ENCODE assay signal across 18 mouse cellular contexts in genomic region chr14:46363209-46363608, GRCm38 (mm10). TPM values are rescaled to one million over a fixed set of nuclear protein-coding genes. Genes with fewer than 3 reads are reported as not detected.
A peak's percentile ranks its signal among the peaks of the same experiment; 100 is the strongest.
DNase-seq lines count a peak whose midpoint lies in the region; ATAC-seq and TF ChIP-seq lines count a peak whose summit lies in the region.
"Had no signal": no experiment of that assay in that cellular context is flagged by ENCODE, and none has a peak within 500 bp of the region (broad histone marks: within the 10 kb centered on the region; RNA-seq: fewer than 3 reads in every experiment).

No protein-coding gene starts in this region.

- H3K4me3 ChIP-seq in embryonic facial prominence, embryonic 12.5 days = no peak overlapping the region
- H3K4me3 ChIP-seq in embryonic facial prominence, embryonic 10.5 days = no peak overlapping the region
- no peak overlapping the region for H3K4me3 ChIP-seq in liver, embryonic 14.5 days (ENCODE audit: insufficient read depth in 1 of 2, low read depth in 2 of 2, low read length in 2 of 2)
- H3K4me3 ChIP-seq: forebrain, embryonic 10.5 days; limb, embryonic 15.5 days had no signal

- no peaks in the 10 kb centered on the region for H3K36me3 ChIP-seq in embryonic facial prominence, embryonic 12.5 days
- no peaks in the 10 kb centered on the region for H3K36me3 ChIP-seq in embryonic facial prominence, embryonic 10.5 days (replicated peaks)
- no peaks in the 10 kb centered on the region for H3K36me3 ChIP-seq in liver, embryonic 14.5 days (replicated peaks; ENCODE audit: control insufficient read depth, insufficient read depth, low read depth)
- H3K36me3 ChIP-seq: forebrain, embryonic 10.5 days; limb, embryonic 15.5 days had no signal

- H3K4me1 ChIP-seq in embryonic facial prominence, embryonic 12.5 days = 0 out of 2 replicates have a peak, but pooled peaks cover 4% of the 10 kb centered on the region
- no peaks in the 10 kb centered on the region for H3K4me1 ChIP-seq in embryonic facial prominence, embryonic 10.5 days
- no peaks in the 10 kb centered on the region for H3K4me1 ChIP-seq in liver, embryonic 14.5 days (replicated peaks; ENCODE audit: control insufficient read depth in 2 of 2, insufficient read depth in 2 of 2, low read length in 1 of 2)
- H3K4me1 ChIP-seq: forebrain, embryonic 10.5 days had no signal

- no peak for DNase-seq in embryonic facial prominence, embryonic 10.5 days (ENCODE audit: low spot score)
- DNase-seq in liver, embryonic 14.5 days (ENCODE audit: low read depth in 3 of 3, low spot score in 3 of 3) = no peak
- DNase-seq in liver = no peak
- DNase-seq in kidney, postnatal 25 days = peak; percentile 37 to 45
- peak; percentile 56 for DNase-seq in lung, postnatal 25 days (ENCODE audit: low spot score)
- DNase-seq in heart, postnatal 36 days = no peak
- DNase-seq in adrenal gland, postnatal 14 days = no peak
- DNase-seq: adrenal gland, postnatal 10 days; cerebellum, adult 9-10 months had no signal

- TF ChIP-seq EP300 in liver, embryonic 14.5 days (IDR thresholded peaks at IDR 0.05; ENCODE audit: low read depth) = no peak

- no peak for ATAC-seq in embryonic facial prominence, embryonic 12.5 days (ENCODE audit: insufficient number of reproducible peaks, insufficient read depth, low FRiP score, low TSS enrichment)
- ATAC-seq in liver, embryonic 14.5 days (ENCODE audit: insufficient read depth) = no peak

- H3K4me2 ChIP-seq in embryonic facial prominence, embryonic 12.5 days (replicated peaks) = 0 out of 2 replicates have a peak overlapping the region, but pooled peaks have one; percentile 3
- no peak overlapping the region for H3K4me2 ChIP-seq in liver, embryonic 14.5 days (ENCODE audit: low read depth)
- H3K4me2 ChIP-seq: limb, embryonic 15.5 days had no signal

- TF ChIP-seq CTCF in liver, embryonic 14.5 days (IDR thresholded peaks at IDR 0.05; ENCODE audit: low read depth) = peak; percentile 26; the same call in 1 of the 2 replicates

- no peak overlapping the region for H3K9ac ChIP-seq in embryonic facial prominence, embryonic 12.5 days
- H3K9ac ChIP-seq in liver, embryonic 14.5 days (replicated peaks) = no peak overlapping the region
- H3K9ac ChIP-seq: limb, embryonic 15.5 days had no signal

- WGBS in embryonic facial prominence, embryonic 12.5 days = 34% methylated on average over 10 of the region's 10 CpGs
- WGBS in embryonic facial prominence, embryonic 10.5 days = 37% methylated on average over 10 of the region's 10 CpGs
- 29% methylated on average over 10 of the region's 10 CpGs for WGBS in liver, embryonic 14.5 days (ENCODE audit: insufficient replicate concordance)

- intact Hi-C loops in heart, postnatal 36 days (cut with DNase I) = no loop called here

- H3K27ac ChIP-seq in embryonic facial prominence, embryonic 12.5 days = no peak overlapping the region
- H3K27ac ChIP-seq in embryonic facial prominence, embryonic 10.5 days (replicated peaks) = no peak overlapping the region
- H3K27ac ChIP-seq in liver, embryonic 14.5 days = no peak overlapping the region
- H3K27ac ChIP-seq: forebrain, embryonic 10.5 days; limb, embryonic 15.5 days had no signal

- H3K9me3 ChIP-seq in embryonic facial prominence, embryonic 12.5 days = no peaks in the 10 kb centered on the region
- no peaks in the 10 kb centered on the region for H3K9me3 ChIP-seq in embryonic facial prominence, embryonic 10.5 days
- H3K9me3 ChIP-seq in liver, embryonic 14.5 days (ENCODE audit: control insufficient read depth, low read length) = no peaks in the 10 kb centered on the region
- H3K9me3 ChIP-seq: forebrain, embryonic 10.5 days; limb, embryonic 15.5 days had no signal

- H3K27me3 ChIP-seq in embryonic facial prominence, embryonic 12.5 days = no peaks in the 10 kb centered on the region
- H3K27me3 ChIP-seq in embryonic facial prominence, embryonic 10.5 days (replicated peaks; ENCODE audit: low read depth, poor library complexity, severe bottlenecking) = peaks cover 31% of the 10 kb centered on the region
- no peaks in the 10 kb centered on the region for H3K27me3 ChIP-seq in liver, embryonic 14.5 days (ENCODE audit: control insufficient read depth, insufficient read depth, low read length)
- H3K27me3 ChIP-seq: limb, embryonic 15.5 days had no signal

RNA-seq across cellular contexts. Expression of gene Gm15217, which starts 16.0 kb away (rescaled TPM):
- 0.23 and 0.36 TPM in 2 replicates for polyA plus RNA-seq in embryonic facial prominence, embryonic 12.5 days (2016; fragmentation: Nextera tagmentation; extraction: Ambion mirVana)
- not detected in 2 replicates for polyA plus RNA-seq in embryonic facial prominence, embryonic 10.5 days (2016; fragmentation: Nextera tagmentation; extraction: Ambion mirVana)
- polyA plus RNA-seq in liver, embryonic 14.5 days (2012; rRNA removed) = not detected in 2 replicates
- polyA plus RNA-seq in liver, embryonic 14.5 days (2014; fragmentation: Nextera tagmentation; extraction: Ambion mirVana) = not detected in 2 replicates
- not detected for total RNA-seq in heart, postnatal 36 days (2021)
- not detected in 2 replicates for total RNA-seq in adrenal gland, postnatal 14 days (2021)
- total RNA-seq: adrenal gland, postnatal 10 days; ES-E14; granulocyte monocyte progenitor cell, adult 5-6 weeks; left cerebral cortex, postnatal 10 days; megakaryocyte-erythroid progenitor cell, adult 5-6 weeks; neutrophil, adult 5-6 weeks had no signal
- polyA plus RNA-seq: heart, postnatal 0 days had no signal

RNA-seq across cellular contexts. Expression of gene Bmp4, which starts 27.3 kb away (rescaled TPM):
- polyA plus RNA-seq in embryonic facial prominence, embryonic 12.5 days (2016; fragmentation: Nextera tagmentation; extraction: Ambion mirVana) = 41.5 and 45.7 TPM in 2 replicates
- polyA plus RNA-seq in embryonic facial prominence, embryonic 10.5 days (2016; fragmentation: Nextera tagmentation; extraction: Ambion mirVana) = 22.9 and 24.8 TPM in 2 replicates
- polyA plus RNA-seq in liver, embryonic 14.5 days (2012; rRNA removed) = 0.68 and 2.9 TPM in 2 replicates
- 0.43 and 1.0 TPM in 2 replicates for polyA plus RNA-seq in liver, embryonic 14.5 days (2014; fragmentation: Nextera tagmentation; extraction: Ambion mirVana)
- 10 to 100 TPM; 13.3 to 17.8 TPM for total RNA-seq in heart, postnatal 36 days (2021)
- 6.2 and 9.4 TPM in 2 replicates for total RNA-seq in adrenal gland, postnatal 14 days (2021)
- total RNA-seq: granulocyte monocyte progenitor cell, adult 5-6 weeks; megakaryocyte-erythroid progenitor cell, adult 5-6 weeks; neutrophil, adult 5-6 weeks had no signal

Comparison
In these comparisons a context has a peak if more than half of its experiments do, and no peak if none do; other contexts are left out.
1. DNase-seq: peak in kidney, postnatal 25 days (2 of 2) and lung, postnatal 25 days (single experiment); none in embryonic facial prominence, embryonic 10.5 days (single experiment), liver, embryonic 14.5 days (0 of 3), liver (single experiment), heart, postnatal 36 days (0 of 2) and adrenal gland, postnatal 14 days (single experiment).